Mouse (Mus musculus) left cerebral cortex, adult 9 months (tissue): Measurements from ENCODE around the gene Ccdc69.
"Not testable (repeated sequence)": the region's sequence is repeated elsewhere in the genome, so short reads cannot be mapped to it uniquely, and the experiment has no call there.

Experiments
- DNase-seq, 2 experiments: peaks; one replicate each; pipeline ENCODE4 v3.0.0; 2022; ENCODE audit warnings: low spot score in 2 of 2

Ccdc69 gene

DNA sequence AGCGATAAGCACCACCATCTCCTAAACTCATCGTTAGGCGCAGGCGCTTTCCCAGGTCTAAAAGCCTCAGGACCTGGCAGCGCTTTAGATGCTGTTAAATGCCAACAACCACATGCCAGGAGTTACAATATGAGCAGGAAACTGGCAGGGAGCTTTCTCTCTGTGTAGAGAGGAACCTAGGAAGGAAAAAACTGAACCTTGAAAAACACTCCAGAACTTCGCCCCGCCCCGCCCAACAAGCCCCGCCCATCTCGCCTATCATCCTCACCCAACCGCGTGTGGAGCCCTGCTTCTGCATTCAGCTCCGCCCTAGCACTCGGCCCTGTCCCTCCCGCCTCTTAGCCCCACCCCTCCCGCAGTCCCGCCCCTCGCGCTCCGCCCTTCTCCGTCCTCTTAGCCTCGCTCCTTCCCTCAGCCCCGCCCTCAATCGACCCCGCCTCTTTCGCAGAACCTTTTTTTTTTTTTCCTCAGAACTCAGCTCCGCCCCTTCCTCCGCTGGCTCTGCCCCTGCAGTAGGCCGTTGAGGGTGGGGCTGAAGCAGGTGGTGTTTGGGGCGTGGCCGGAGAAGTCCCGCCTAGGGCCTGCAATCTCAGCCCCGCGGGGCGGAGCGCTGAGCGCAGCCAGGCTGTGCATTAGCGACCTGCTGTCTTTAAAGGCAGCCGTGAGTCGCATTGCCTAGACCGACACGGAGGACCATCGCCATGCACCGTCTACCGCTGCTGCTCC lies 19.7 kb upstream of the Ccdc69 start, which contains the start of gene Gm2a:
Gm2a (plus strand) TSS at position 653 of the 726 bp plus-strand sequence.
- DNase-seq, result peak; percentile 90 to 94

DNA sequence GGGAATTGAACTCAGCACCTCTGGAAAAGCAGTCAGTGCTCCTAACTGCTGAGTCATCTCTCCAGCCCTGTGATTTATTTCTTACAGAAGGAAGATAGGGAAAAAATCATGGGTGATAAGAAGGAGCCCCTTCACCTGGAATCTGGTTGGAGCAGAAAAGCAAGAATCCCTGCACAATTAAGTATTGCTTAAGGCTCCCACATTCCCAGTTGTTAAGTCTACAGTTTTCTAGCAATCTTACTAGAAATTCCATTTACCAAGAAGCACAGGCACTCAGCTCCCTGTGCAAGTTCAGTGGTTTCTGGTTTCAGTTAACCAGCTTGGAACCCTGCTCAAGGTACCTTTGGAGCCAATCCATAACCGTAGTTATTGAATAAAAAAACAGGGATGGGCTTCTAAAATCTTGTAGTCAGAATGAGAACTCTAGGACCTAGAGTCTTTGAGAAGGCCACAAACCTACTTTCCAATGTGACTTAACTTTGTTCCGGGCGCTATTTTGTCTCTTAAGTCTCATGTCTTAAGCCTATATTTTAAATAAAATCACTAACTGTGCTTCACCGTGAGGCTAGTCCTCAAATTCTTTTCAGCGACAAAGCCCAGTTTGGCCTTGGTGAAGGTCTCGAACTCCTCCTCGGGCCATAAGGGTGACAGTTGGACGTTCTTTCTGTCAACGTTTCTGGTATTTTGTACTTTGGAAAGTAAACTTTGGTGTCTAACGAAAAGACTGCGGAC lies 19.0 kb upstream of the Ccdc69 start:
- DNase-seq, result no peak

DNA sequence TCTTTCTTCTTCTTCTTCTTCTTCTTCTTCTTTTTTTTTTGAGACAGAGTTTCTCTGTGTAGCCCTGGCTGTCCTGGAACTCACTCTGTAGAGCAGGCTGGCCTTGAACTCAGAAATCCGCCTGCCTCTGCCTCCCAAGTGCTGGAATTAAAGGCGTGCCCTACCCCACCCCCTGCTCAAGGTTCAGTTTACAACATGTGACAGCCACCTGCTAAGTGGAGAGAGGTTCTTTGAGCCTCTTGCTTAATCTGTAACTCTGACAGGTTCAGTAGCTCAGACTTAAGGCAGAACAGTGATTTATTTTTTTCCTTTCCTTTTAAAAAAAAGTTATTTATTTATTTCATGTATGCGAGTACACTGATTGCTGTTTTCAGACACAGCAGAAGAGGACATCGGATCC lies 18.4 kb upstream of the Ccdc69 start:
- not testable (repeated sequence) for DNase-seq

DNA sequence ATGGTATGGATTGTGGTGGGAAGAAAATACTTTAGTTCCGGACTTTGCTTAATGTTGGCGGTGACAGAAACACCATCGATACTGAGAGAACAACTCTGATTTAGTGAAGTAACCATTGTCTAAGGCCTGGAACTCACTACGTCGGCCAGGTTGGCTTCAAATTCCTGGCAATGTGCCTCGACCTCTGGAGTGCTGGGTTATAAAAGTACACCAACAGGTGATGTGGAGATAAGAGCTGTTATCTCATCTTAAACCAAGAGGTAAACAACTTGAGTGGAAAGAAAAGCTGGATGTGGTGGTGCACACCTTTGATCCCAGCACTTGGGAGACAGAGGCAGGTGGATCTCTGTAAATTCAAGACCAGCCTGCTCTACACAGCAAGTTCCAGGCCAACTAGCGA lies 15.2 kb upstream of the Ccdc69 start:
- DNase-seq, result no peak

DNA sequence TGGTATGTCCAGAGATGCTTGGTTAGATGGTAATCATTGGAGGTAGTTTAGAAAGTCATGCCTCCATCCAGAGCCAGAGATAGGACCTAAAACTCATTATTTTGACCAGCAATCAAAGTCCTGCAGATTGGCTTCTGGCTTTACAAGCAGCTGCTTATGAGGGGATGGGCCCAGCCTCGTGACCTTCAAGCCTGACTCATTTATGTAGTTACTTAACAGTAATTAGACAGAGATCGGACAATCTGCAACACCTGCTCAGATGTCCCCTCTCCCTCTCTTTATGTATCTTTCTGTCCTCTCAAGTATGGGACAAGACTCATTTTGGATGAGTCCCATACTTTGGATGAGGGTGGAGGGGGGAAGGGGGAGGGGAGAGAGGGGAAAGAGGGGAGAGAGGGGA lies 12.0 kb upstream of the Ccdc69 start:
- no peak for DNase-seq

GRCm38 (mm10) chr11:55087006-55087405 lies 9.1 kb upstream of the Ccdc69 start:
- DNase-seq, result peak in 1 of 2 experiments; percentile 49

GRCm38 (mm10) chr11:55085396-55085795 lies 7.5 kb upstream of the Ccdc69 start:
- no peak for DNase-seq

DNA sequence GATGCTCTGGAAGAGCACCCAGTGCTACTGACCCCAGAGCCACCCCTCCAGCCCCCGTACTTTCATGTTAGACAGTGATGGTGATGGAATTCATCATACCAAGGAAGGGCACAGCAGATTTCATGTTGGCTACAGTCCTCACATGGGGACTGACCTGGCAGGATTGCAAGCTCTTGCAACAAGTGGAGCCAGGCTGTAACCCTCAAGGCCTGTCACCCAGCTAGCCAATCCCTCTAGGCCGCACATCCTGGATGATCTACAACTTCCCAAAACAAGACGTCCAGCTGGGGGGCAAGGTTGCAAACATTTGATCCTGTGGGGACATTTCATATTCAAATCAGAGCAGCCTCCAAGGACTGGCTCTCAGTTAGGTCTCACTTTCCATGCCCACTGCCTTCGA lies 6.7 kb upstream of the Ccdc69 start:
- no peak for DNase-seq

GRCm38 (mm10) chr11:55081206-55081605 lies 3.3 kb upstream of the Ccdc69 start:
- no peak for DNase-seq

GRCm38 (mm10) chr11:55079180-55079579 lies 1.2 kb upstream of the Ccdc69 start:
- DNase-seq, result no peak

DNA sequence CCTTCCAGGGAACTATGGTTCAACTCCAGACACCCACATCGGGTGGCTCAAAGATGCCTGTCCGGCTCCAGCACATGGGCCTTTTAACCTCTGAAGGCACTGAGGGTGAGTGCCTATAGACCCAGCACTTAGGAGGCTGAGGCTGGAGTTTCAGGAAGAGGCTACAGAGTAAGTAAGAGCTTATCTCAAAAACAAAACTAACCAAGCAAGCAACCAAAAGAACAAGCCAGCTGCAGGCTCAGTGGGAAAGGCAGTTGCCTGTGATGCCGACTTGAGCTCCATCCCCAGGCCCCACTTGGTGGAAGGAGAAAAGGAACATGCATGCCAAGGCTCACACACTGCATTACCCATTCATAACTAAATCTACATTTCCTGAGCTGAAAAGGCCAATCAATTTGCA lies 571 bp upstream of the Ccdc69 start:
- no peak for DNase-seq

DNA sequence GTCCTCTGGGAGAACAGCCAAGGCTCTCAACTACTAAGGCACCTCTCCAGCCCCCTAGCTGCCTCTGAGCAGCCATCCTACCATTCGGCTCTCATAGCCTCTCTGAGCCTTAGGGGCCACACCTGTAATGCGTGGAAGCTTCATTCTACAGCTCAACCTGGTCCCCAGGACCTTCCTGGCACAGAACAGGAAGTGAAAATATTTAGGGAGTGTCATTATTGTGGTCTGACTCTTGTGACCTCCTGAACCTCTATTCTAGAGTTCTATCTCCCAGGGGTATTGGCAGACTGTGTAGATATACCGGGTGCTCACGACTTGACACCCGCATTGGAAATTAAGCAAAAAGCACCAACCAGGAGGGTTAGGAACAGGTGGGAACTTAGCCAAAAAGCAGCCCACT lies 1.7 kb downstream of the Ccdc69 start:
- DNase-seq, result no peak

DNA sequence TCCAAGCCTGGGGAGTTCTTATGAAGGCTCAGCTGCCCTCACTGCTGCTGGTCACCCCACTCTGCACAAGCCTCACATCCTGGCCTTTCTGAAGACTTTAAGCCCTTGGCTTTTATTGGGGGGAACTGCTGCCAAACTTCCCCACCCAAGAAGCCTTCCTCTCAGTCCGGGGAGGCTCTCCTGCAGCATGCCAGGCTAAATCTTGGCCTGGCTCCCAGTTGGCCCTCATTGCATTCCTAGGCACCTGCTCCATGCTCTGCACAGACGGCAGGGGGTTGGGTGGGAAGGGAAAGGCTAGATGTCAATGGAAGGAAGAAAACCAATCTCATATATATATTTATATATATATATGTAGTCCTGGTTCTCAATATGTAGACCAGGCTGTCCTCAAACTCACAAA lies 2.3 kb downstream of the Ccdc69 start:
- no peak for DNase-seq

GRCm38 (mm10) chr11:55073191-55073590 lies 4.7 kb downstream of the Ccdc69 start:
- DNase-seq, result no peak

GRCm38 (mm10) chr11:55072467-55072866 lies 5.5 kb downstream of the Ccdc69 start:
- no peak for DNase-seq

DNA sequence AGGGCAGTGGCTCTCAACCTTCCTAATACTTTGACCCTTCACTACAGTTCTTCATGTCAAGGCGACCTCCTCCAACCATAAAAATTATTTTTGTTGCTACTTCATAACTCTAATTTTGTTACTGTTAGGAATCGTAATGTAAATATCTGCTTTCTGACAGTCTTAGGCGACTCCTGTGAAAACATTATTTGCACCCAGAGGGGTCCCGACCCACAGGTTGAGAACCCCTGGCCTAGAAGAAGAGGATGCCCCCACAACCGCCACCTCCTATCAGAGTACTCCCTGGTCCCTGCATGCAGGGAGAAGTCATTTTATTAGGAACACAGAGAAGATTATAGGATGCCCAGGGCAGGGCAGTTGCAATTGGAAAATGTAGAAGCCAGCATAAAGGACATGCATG lies 6.6 kb downstream of the Ccdc69 start:
- no peak for DNase-seq

DNA sequence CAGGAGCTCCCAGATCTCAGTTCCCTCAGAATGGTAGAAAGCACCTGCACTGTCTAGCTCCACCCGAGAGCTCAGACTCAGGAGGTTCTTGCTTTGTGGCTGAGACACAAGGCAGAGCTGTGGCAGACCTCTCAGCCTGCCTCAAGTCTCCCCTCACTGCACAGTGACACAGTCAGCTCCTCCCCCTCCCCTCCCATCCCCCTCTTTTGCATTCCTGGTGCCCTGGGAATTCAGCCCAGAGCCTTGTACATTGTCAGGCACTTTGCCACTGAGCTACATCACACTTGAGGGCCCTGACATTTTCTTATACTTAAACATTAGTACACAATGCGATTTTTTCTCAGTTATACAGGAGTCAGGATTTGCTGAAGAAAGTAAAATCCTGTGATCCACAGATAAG lies 8.9 kb downstream of the Ccdc69 start:
- no peak for DNase-seq

DNA sequence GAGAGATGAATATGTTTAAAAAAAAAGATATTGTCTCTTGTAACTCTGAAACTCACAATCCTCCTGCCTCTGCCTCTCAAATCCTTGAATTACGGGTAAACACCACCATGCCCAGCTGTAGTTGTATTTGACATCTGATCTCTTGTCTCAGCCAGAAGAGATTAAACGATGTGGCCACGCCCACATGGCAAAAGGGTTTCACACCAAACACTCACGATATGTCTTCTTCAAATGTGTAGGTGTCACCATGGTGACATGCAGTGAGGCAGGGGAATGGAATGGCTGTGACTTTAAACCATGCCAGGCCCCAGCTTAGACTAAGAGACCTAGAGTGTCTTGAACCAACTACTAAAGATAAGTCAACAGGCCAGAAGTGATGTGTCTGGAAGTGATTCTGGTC lies 11.0 kb downstream of the Ccdc69 start:
- no peak for DNase-seq

GRCm38 (mm10) chr11:55062856-55063255 lies 15.1 kb downstream of the Ccdc69 start:
- no peak for DNase-seq

DNA sequence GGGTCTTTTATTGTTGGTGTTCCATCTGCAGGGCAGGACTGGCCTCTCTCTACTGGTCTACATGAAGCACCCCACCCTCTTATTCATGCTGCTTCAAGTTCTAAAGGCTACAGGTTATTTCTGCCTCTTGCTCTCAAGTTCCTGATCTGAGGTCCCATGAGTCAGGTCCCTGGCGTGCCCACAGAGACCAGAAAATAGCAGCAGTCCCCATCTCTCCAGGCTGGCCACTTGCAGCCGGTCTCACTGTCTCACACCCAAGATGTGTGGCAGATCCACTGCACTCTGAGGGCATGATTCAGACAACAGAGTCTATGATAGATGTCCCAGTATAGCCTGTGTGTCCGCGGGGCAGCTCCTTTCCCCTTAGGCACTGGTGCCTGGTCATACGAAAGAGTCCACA lies 17.1 kb downstream of the Ccdc69 start:
- DNase-seq, result no peak

GRCm38 (mm10) chr11:55057511-55057910 lies 20.4 kb downstream of the Ccdc69 start:
- no peak for DNase-seq

DNA sequence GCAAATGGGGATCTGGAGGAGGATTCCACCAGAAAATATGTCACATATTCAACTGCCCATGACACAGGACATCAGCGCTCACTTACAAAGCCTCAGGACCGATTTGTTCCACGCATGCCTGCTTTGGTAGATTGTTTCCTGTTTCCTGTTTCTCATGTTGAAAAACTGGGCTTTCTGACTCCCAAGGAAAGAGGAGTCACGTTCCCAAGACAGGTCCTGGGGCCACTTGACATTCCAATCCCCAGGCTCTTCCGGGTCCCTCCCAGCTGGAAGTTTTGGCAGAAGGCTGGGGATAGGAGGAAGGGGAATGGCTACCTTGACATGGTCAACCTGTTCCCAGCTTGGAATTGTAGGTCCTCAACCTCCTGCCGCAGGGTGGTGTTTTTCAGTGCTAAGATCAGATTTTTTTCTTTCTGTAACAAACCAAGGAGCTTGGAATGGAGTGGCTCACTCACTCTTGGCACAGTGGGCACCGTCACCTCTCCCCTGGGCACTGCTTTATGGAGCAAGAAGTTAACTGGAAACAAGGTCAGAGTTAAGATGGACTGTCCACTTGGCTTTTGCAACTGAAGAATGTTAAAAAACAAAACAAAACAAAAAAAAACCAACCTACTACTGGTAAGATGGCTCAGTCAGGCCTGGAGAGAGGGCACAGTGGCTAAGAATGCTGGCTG lies 27.0 kb downstream of the Ccdc69 start:
- DNase-seq, result no peak

GRCm38 (mm10) chr11:55046600-55046999 lies 31.3 kb downstream of the Ccdc69 start:
- DNase-seq, result peak in 1 of 2 experiments; percentile 14
